Mouse (Mus musculus) heart, embryonic 12.5 days (tissue): ENCODE measurements at regions not wholly inside any gene's neighbourhood (a gene's known extent, or its start where the extent isn't known, plus 50 kb on each side); places are given as distances from the start of the nearest gene placed in this dataset.

ENCODE experiments used
- ATAC-seq: fragments of 200-750 bp; cut with Nextera tagmentation; 2 replicates; pipeline ENCODE4 v1.8.0; 2017; ENCODE audit warnings: moderate TSS enrichment, moderate library complexity; ENCODE audit not compliant: insufficient number of reproducible peaks, low FRiP score
- H3K27ac ChIP-seq: fragments of 300-500 bp; sonication (generic); 2 replicates; pipeline ENCODE4 v1.5.1; 2016; ENCODE audit warnings: mild to moderate bottlenecking, moderate library complexity; ENCODE audit not compliant: poor library complexity, severe bottlenecking
- H3K27me3 ChIP-seq: fragments of 300-500 bp; sonication (generic); replicated peaks from 2 replicates; pipeline ENCODE4 v1.6.1; 2016; ENCODE audit warnings: mild to moderate bottlenecking, moderate library complexity
- H3K36me3 ChIP-seq: fragments of 300-500 bp; sonication (generic); 2 replicates; pipeline ENCODE4 v1.6.1; 2016; ENCODE audit warnings: mild to moderate bottlenecking, moderate library complexity
- H3K4me1 ChIP-seq: fragments of 300-500 bp; sonication (generic); replicated peaks from 2 replicates; pipeline ENCODE4 v1.6.1; 2016; ENCODE audit warnings: mild to moderate bottlenecking
- H3K4me2 ChIP-seq: fragments of 300-500 bp; sonication (generic); 2 replicates; pipeline ENCODE4 v1.6.1; 2016; ENCODE audit warnings: mild to moderate bottlenecking, moderate library complexity
- H3K4me3 ChIP-seq: fragments of 300-500 bp; sonication (generic); 2 replicates; pipeline ENCODE4 v1.5.1; 2016; ENCODE audit warnings: mild to moderate bottlenecking
- H3K9ac ChIP-seq: fragments of 300-500 bp; sonication (generic); 2 replicates; pipeline ENCODE4 v1.6.1; 2016; ENCODE audit warnings: mild to moderate bottlenecking, moderate library complexity
- H3K9me3 ChIP-seq: fragments of 300-500 bp; sonication (generic); replicated peaks from 2 replicates; pipeline ENCODE4 v1.6.1; 2016; ENCODE audit warnings: mild to moderate bottlenecking, moderate library complexity
- WGBS: fragments of 180-500 bp; shearing (Covaris S2); methylation state at CpG from one replicate; pipeline ENCODE4 v1.1.7; 2016; 5-methylcytosine and 5-hydroxymethylcytosine counted together

GRCm38 (mm10) chr11:84725177-84725792 is 94.0 kb downstream of the Mrm1 start:
- ATAC-seq: no peak
- Histone ChIP-seq H3K27ac (no peak overlapping the region), H3K27me3 (peaks cover 39% of the 10 kb centered on the region), H3K4me2 (no peak overlapping the region), H3K4me1 (no peaks in the 10 kb centered on the region), H3K4me3 (no peak overlapping the region), H3K9me3 (no peaks in the 10 kb centered on the region), H3K36me3 (no peaks in the 10 kb centered on the region), H3K9ac (no peak overlapping the region)
- 48% methylated on average over 11 of the region's 11 CpGs for WGBS

DNA sequence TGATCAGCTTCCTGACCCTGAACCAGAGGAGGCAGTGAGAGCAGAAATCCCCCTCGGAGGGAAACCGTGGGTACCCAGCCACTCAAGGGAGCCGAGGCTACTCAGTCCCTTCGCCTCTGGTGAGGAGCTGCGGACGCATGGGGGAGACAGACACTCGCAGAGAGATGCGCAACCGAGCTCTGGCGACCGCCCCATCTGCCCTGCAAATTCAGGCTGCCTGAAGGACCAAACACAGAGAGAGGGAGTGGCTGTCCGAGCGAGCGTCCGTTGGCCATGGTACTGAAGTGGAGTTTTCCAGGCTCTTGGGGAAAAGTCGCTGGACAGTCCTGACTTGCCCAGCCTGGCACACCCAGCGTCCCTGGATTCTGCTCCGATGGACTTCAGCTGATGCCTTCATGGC is 95.2 kb downstream of the Mrm1 start:
- Histone ChIP-seq H3K9ac (no peak overlapping the region), H3K4me1 (no peaks in the 10 kb centered on the region), H3K4me2 (no peak overlapping the region), H3K27ac (no peak overlapping the region), H3K36me3 (no peaks in the 10 kb centered on the region), H3K27me3 (peaks cover 39% of the 10 kb centered on the region), H3K4me3 (no peak overlapping the region), H3K9me3 (no peaks in the 10 kb centered on the region)
- ATAC-seq: no peak
- 3% methylated on average over 18 of the region's 18 CpGs for WGBS

DNA sequence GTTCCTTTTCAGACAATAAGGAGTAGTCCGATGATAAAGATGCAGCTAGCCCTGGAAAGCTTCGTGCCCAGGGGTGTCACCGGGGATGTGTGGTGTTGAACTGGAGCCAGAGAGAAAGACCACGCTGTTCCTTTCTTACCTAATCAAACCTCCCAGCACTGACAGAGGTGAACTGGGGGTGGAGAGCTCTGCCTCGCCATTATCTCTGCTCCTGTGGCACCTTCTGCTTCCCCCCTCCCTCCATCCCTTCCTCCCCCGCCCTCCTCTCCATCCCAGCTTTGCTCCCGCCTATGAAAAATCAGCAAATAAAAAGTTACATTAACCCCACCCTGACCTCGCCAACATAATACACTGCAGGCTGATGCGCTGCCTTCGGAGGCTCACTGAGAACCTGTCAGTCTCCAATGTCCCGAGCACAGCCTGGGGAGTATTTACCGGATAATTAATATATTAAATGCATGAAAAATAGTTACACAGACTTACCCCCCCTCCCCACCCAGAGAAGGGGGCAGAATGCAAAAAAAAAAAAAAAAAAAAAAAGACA is 96.6 kb downstream of the Mrm1 start:
- 57% methylated on average over 12 of the region's 12 CpGs for WGBS
- Histone ChIP-seq H3K9me3 (no peaks in the 10 kb centered on the region), H3K4me3 (no peak overlapping the region), H3K27me3 (peaks cover 39% of the 10 kb centered on the region), H3K4me2 (no peak overlapping the region), H3K36me3 (no peaks in the 10 kb centered on the region), H3K9ac (no peak overlapping the region), H3K27ac (no peak overlapping the region), H3K4me1 (no peaks in the 10 kb centered on the region)
- ATAC-seq: no peak

- Histone ChIP-seq H3K9me3 (no peaks in the 10 kb centered on the region), H3K27ac (no peak overlapping the region), H3K27me3 (peaks cover 34% of the 10 kb centered on the region), H3K4me1 (no peaks in the 10 kb centered on the region), H3K4me3 (no peak overlapping the region), H3K36me3 (no peaks in the 10 kb centered on the region), H3K9ac (no peak overlapping the region), H3K4me2 (no peak overlapping the region)
- WGBS: 31% methylated on average over 3 of the region's 3 CpGs
- ATAC-seq: no peak
These were observed 97.3 kb downstream of the Mrm1 start for GRCm38 (mm10) chr11:84721979-84722378.

DNA sequence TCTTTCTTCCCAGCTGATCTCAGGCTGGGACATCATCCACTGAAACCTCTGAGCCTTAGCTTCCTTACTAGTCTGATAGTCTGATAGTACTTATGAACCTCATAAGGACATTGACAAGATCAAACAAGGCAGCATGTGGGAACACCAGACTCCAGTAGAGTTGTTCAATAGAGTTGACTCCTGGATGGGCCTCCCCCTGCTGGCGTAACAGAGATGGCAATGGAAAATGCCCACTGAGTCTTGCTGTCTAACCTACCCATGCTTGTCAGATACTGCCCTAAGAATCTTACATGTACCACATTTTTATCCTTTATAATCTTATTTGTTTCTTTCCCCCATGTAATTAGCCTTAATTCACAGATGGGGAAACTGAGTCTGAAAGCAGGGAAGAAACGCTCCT is 98.2 kb downstream of the Mrm1 start:
- ATAC-seq: no peak
- Histone ChIP-seq H3K9me3 (no peaks in the 10 kb centered on the region), H3K36me3 (no peaks in the 10 kb centered on the region), H3K4me2 (no peak overlapping the region), H3K4me1 (no peaks in the 10 kb centered on the region), H3K27ac (no peak overlapping the region), H3K4me3 (no peak overlapping the region), H3K27me3 (peaks cover 28% of the 10 kb centered on the region), H3K9ac (no peak overlapping the region)
- 62% methylated on average over 2 of the region's 2 CpGs for WGBS

GRCm38 (mm10) chr11:84719781-84720180 is 99.5 kb downstream of the Mrm1 start:
- Histone ChIP-seq H3K27me3 (peaks cover 22% of the 10 kb centered on the region), H3K9ac (no peak overlapping the region), H3K4me1 (no peaks in the 10 kb centered on the region), H3K36me3 (no peaks in the 10 kb centered on the region), H3K9me3 (no peaks in the 10 kb centered on the region), H3K27ac (no peak overlapping the region), H3K4me3 (no peak overlapping the region), H3K4me2 (no peak overlapping the region)
- no peak for ATAC-seq
- WGBS: 81% methylated on average over 1 of the region's 1 CpGs

- WGBS: 81% methylated on average over 6 of the region's 6 CpGs
These were observed 106.6 kb downstream of the Mrm1 start for GRCm38 (mm10) chr11:84712731-84713130.

DNA sequence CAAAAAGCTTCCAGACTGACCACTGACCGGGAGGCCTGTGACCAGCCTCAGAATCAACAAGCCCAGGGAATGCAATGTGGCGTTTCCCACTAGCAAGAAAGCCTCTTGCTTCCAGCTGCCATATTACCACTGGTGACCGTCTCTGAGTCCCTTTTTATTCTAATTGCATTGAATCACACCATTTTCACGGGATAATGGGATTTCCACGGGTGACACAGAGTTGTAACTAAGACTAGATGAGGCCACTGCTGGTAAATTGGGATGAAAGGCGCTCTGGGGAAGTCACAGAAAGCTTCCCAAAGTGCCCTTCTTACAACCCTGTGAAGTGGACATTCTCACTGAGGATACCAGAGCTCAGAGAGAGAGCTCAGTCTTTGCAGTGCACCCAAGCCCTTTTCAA is 107.4 kb downstream of the Mrm1 start:
- no peak for ATAC-seq
- H3K36me3 ChIP-seq: no peaks in the 10 kb centered on the region
- no peak overlapping the region for H3K4me2 ChIP-seq
- WGBS: 43% methylated on average over 6 of the region's 6 CpGs
- peaks cover 35% of the 10 kb centered on the region for H3K27me3 ChIP-seq
- H3K27ac ChIP-seq: no peak overlapping the region
- no peak overlapping the region for H3K4me3 ChIP-seq
- H3K4me1 ChIP-seq: peaks cover 11% of the 10 kb centered on the region
- H3K9ac ChIP-seq: no peak overlapping the region
- no peaks in the 10 kb centered on the region for H3K9me3 ChIP-seq

More at GRCm38 (mm10) chr11:84712731-84713130, 106.6 kb downstream of the Mrm1 start:
- H3K9ac ChIP-seq: no peak overlapping the region
- no peak overlapping the region for H3K27ac ChIP-seq
- H3K27me3 ChIP-seq: peaks cover 27% of the 10 kb centered on the region
- H3K36me3 ChIP-seq: no peaks in the 10 kb centered on the region
- H3K4me2 ChIP-seq: no peak overlapping the region
- no peak overlapping the region for H3K4me3 ChIP-seq
- H3K4me1 ChIP-seq: peaks cover 2% of the 10 kb centered on the region
- H3K9me3 ChIP-seq: no peaks in the 10 kb centered on the region
- ATAC-seq: no peak

DNA sequence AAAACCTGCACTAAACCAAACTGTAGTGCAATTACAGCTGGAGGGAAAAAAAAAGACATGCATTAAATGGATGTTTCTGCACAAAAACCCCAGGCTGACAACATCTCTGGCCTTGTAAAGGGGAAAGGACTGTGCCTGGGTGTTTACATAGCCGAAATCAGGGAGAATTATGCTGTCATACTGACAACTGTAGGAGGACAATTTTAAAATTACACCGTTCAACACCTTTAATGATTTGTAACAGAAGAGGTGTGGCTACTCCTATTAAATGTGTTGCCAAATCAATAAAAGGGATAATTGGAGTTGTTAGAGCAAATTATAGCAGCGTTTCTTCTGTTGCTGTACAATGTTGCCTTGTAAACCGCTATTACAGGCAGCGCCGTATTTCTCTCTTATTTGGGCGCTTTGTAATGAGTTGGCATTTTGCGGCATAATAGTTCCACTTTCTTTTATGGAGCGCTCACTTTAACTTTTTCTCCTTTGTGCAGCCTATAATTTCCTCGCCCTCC is 111.0 kb downstream of the Mrm1 start:
- Histone ChIP-seq H3K9me3 (0 out of 2 replicates have a peak, but pooled peaks cover 2% of the 10 kb centered on the region), H3K27me3 (peaks cover 37% of the 10 kb centered on the region), H3K27ac (no peak overlapping the region), H3K4me3 (no peak overlapping the region), H3K36me3 (no peaks in the 10 kb centered on the region), H3K9ac (no peak overlapping the region), H3K4me1 (peaks cover 18% of the 10 kb centered on the region), H3K4me2 (no peak overlapping the region)
- no peak for ATAC-seq
- 82% methylated on average over 10 of the region's 10 CpGs for WGBS

DNA sequence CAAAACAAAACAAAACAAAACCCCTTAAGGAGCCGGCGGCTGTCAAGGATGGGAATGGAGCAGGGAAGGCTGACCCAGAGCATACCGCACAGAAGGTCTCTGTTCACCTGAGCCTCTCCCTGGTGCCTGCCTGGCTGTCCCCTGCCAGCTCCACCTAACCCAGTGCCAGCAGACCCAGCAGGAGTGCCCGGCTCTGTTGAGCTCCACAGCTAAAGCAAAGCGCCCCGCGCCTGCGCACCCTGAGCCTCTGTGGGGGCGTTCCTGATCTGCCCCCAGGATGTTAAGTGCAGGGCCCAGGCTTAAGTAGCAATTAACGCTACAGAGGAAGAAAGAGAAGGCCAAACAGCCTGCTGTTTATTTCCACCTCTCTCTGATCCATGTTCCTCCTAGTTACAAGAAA is 111.5 kb downstream of the Mrm1 start:
- no peak overlapping the region for H3K4me3 ChIP-seq
- H3K4me2 ChIP-seq: no peak overlapping the region
- H3K27me3 ChIP-seq: peaks cover 40% of the 10 kb centered on the region
- no peak for ATAC-seq
- H3K9me3 ChIP-seq: 0 out of 2 replicates have a peak, but pooled peaks cover 2% of the 10 kb centered on the region
- 12% methylated on average over 10 of the region's 10 CpGs for WGBS
- H3K4me1 ChIP-seq: peaks cover 18% of the 10 kb centered on the region
- H3K27ac ChIP-seq: no peak overlapping the region
- no peak overlapping the region for H3K9ac ChIP-seq
- H3K36me3 ChIP-seq: no peaks in the 10 kb centered on the region

DNA sequence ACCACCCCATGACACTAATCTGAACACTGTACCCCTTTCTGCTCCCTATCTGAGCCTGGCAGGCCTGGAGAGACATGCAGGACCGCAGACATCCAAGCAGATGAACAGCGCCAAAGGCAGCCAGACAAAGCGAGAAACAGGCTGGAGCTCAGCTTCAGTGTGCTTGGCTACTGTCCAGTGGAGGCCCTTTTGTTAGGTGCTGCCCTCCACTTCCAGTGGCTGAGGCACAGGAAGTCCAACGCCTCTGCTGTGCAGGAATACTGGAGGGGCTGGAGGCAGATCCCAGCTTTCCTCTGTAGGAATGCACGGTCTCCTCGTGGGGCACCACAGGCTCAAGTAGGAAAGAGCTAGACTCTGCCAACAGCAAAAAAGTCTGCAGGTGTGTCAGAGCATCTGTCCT is 112.6 kb downstream of the Mrm1 start:
- Histone ChIP-seq H3K9ac (no peak overlapping the region), H3K4me2 (no peak overlapping the region), H3K36me3 (no peaks in the 10 kb centered on the region), H3K9me3 (0 out of 2 replicates have a peak, but pooled peaks cover 2% of the 10 kb centered on the region), H3K27me3 (peaks cover 42% of the 10 kb centered on the region), H3K27ac (no peak overlapping the region), H3K4me1 (peaks cover 24% of the 10 kb centered on the region), H3K4me3 (no peak overlapping the region)
- 23% methylated on average over 6 of the region's 6 CpGs for WGBS
- ATAC-seq: no peak
